Mouse (Mus musculus): ENCODE results near the gene Cep131.

The Cep131 gene

DNA sequence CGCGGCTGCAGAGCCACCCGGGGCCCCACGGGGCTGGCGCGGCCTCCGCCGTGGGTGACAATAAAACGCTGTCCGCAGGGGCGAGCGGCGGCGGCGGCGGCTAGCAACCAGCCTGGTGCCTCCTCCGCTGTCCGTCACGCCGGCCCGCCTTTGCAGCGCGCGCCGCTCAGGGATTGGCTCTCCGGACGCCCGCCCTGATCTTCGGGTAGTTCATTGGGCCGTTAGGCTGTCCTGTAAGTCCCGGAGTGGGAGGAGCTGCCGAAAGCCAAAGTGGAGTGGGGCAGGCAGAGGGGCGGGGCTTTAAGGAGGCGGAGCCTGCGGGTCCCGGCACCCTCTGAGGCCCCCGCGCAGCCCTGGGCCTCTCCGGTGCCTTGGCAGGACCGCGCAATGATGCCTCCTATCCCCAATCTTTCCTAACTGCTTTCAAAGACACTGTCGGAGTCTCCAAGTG, at the start of gene Cep131:
Gene Cep131 (minus strand): TSS at position 126 of the 451 bp plus-strand sequence.
- DNase-seq, result peak; percentile 99

DNA sequence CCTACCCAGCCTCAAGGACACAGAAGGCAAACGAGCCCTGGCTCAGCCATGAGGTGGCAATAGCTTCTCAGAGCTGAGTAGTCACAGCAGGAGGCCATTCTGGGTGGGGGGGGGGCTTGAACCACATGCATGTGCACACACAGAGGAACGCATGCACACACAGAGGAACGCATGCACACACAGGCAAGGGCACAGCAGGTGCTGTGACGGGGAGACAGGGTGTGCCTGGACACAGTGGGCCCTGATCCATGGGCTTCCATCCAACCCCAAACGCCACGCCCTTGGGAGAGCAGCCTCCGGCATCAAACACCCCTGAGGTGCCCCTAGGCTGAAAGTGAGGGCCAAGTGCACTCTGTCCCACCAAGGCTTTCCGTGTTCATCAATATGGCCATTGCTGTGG, 49.6 kb upstream of the Cep131 start:
- DNase-seq, result no peak

DNA sequence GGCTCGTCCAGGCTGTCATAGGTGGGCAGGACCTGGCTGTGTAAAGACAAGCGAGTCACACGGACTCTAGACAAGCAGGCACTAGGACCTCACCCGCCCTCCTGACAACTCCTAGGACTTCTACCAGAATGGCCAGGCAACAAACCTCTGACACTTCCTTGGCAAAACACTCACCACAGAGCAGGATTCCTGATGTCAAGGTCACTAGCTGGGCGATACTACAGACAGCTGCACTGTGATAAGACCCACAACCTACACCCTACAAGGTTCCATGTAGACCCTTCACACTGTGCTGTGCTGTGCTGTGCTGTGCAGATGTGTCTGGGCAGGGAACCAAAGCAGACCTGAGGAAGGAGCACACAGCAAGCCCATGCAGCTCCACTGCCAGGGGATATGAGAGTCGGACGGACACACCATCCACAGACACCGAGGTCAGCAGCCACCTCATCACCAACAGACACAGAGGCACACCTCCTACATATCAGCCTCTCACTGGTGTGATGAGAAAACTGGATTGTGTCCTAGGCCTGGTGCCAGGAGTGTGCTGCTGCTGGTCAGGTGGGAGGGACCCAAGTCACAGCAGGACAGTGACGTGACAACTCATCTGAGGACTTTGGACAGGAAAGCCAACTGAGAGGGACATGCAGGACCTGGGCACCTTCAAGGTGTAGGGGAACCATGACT, 48.4 kb upstream of the Cep131 start:
- no peak for DNase-seq

DNA sequence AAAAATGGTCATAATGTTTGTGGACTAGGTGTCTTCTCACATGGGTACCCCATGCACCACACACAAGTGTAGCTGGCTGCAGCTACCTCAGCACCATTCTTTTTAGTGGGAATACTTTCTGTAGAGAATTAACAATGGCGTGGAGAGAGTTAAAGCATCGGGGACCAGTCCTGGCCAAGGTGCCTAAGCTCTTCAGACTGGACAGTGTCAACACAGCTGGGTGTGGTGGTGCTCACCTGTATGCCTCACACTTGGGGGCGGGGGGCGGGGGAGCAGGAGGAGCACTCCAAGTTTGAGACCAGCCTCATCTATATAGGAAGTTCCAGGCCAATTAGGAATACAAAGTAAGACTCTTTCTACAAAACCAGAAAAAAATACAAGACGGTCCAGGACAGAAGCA, 47.5 kb upstream of the Cep131 start:
- no peak for DNase-seq

DNA sequence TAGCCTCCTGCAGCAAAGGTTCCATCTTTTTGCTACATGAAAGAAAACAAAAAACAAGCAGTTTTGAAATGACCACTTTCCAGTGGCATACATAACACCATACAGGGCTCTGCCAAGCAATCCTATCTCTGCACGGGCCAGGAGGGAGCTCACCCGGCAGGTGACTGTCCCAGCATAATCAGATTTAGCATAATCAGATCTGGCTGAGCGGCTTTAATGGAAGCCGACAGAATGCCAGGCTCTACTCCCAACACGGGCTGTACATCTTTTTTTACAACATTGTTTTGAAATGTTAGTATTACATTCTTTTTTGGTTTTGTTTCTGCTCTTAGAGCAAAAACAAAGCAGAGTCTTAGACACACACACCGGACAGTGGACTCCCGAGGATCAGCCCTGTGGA, 42.7 kb upstream of the Cep131 start:
- DNase-seq, result no peak

DNA sequence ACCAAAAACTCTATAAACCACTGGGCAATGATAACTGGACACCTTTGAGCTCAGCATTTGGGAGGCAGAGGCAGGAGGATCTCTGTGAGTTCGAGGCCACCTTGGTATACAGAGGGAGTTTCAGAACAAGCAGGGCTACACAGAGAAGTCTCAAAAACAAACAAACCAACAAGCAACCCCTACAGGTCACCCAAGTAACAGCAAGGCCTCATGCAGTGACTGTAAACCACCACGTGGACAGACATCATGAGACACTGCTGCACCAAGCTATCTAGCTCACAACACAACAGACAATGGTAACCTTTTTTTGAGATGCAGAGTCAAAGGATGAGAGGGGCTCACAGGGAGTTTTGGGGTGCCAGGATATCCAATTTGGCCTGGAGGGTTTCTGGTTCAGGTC, 40.2 kb upstream of the Cep131 start:
- no peak for DNase-seq

DNA sequence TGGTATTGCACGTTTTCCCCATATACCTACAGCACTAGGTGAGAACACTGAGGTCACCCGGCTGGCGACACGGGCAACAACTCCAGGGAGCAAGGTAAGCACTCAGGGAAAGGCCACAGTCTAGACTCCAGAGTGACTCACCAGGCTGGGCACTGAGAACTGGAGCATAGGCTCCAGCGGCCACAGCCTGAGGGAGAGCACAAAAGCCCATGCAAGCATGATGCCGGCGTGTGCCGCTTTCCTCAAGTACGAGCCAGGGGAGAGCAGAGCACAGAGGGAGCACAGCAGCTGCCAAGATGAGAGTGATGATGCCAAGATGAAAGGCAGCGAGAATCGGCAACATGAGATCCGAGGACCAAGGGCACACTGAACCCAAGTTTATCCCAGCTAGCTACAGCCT, 35.5 kb upstream of the Cep131 start:
- peak; percentile 51 for DNase-seq

DNA sequence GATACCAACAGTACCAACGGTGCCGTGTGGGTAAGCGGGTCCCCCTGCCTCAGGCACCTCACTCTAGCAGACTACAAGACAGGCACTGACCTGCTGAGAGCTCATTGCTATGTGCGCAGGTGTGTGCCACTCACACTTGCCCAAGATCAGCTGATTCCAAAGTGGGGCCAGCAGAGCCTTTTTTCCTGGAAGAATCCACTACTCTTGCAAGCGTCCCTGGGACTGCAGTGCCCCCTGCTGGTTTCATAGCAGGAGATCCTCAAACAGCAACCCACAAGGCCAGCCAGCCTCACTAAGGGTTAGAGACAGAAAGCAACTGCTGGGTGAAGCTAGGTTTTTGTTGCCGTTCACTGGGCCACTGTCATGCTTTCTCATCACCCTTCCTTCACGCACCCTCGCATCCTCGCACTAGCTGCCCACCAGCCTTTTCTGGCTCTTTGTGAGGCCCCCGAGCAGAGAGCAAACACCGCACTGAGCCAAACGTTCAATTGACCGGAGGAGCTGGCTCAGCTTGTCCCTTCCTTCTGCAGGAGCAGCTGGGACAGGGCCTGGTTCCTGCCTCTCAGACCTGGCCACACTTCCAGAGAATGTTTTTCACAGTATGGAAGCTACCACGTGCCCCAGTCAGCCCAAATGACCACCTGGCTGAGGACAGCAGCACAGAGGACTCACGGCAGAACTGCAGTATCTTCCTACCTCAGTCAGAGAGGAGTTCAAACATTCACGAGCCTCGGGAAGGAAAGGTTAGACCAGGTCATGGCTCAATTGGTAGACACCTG, 34.2 kb upstream of the Cep131 start:
- peak; percentile 87 for DNase-seq

DNA sequence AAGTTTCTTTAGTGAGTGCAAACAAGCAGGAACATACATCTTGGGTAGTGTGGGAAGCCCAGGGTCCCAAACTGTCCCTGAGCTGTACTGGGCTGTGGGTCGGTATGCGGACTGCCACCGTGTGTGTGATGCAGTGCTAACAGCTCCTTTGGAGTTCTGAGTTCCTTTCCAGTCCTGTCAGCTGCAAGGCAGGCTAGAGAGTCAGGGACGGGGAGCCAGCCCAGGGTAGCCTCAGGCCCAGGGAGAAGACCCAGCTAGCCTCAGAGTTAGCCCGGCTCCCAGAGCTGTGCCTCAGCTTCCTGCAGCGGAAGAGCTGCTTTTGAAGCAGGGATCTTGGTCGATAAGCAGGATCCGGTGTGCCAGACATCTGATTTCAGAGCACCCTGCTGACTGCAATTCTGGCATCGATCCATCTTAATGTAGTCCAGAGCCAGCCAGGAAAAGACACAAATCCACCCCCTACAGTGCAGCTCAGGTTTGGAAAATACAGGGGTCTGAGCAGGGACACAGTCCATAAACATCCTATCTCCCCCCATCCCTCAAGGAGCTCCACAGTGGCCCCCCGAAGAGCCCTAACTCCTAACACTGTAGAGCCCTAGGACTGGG, 33.4 kb upstream of the Cep131 start:
- DNase-seq, result peak; percentile 59

DNA sequence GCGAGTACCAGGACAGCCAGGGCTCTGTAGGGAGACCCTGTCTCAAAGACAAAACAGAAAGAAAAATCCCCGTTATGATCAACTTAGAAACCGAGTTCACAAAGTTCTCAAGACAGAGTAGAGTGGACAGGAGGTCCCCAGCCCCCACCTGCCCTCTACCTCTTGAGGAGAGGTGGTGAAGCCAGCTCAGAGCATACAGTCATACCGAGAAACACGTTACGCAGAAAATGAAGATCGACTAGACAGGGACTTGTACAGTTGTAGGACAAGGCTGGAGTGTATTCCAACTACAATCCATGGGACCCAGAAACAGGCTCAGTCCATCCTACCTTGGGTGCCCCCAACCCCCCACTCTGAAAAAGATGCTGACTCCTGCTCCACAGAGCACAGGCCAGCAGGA, 32.5 kb upstream of the Cep131 start:
- no peak for DNase-seq

DNA sequence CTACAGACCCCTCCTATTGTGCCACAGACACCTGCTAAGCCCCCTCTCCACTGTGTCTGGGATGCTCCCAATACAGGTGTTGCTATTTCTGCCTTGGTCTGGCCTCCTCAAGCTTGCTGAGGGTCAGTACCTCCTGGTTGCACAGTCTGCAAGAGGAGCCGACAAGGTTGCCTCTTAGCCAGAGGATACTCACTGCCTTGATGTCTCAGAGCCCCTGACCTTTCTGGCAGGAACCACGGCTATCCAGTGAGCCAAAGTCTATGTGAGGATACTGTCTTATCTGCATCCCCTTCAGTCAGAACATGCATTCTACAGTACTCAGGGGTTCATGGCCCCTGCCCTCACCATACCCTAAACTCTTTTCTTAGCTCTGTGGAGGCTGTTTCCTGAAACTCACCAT, 31.0 kb upstream of the Cep131 start:
- no peak for DNase-seq

DNA sequence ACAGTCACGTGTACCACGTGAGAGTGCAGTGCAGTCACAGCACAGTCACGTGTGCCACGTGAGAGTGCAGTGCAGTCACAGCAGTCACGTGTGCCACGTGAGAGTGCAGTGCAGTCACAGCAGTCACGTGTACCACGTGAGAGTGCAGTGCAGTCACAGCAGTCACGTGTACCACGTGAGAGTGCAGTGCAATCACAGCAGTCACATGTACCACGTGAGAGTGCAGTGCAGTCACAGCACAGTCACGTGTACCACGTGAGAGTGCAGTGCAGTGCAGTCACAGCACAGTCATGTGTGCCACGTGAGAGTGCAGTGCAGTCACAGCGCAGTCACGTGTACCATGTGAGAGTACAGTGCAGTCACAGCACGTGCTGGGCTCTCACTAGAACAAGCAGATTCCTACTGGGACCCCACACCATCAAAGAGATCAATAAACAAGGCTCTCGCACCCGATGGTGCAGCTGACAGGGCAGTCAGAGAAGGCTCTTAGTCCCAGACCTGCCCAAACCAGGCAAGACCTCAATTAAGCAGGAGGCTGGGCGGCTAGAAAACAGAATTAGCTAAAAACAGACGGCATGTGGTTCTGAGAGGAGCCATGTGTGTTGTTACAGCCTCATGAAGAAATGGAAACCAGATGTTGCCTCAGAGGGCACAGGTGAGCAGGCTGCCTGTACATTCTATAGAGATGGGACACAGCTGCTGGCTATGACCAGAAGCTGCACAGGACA, 28.0 kb upstream of the Cep131 start:
- DNase-seq, result no peak

DNA sequence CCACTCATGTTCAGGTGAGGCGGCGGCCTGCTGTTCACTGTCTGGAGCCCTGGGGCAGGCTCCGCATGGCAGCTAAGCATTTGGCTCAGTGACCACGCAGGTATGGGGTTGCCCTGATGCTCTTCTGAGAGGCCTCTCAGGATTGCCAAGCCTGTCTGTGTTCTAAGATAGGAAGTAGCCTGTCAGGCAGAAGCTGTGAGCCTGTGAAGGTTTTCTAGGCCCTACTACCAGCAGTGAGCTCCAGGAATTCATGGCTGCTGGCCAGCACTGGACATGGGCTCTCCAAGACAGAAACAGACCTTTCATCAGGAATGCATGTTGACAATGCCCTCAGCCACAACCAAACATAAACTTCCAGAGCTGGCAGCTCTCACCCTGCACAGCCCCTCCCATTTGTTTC, 25.5 kb upstream of the Cep131 start:
- DNase-seq, result peak; percentile 40

DNA sequence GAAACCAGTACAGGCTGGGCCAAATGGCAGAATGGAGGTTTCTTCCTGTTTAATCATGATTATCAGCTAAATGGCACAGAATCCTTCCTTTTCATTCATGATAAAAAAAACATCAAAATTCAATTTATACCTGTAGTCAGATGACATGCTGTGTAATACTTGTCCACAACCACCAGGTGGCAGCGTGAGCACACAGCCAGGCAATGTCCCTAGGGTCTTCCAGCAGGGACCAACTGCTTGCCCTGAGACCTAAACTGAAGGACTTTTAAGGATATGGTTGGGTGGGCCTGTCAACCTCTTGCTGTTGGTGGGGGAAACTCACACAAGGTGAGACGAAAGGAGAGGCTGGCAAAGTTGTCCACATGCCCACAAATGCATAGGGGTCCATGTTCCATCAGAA, 24.4 kb upstream of the Cep131 start:
- DNase-seq, result peak; percentile 55

DNA sequence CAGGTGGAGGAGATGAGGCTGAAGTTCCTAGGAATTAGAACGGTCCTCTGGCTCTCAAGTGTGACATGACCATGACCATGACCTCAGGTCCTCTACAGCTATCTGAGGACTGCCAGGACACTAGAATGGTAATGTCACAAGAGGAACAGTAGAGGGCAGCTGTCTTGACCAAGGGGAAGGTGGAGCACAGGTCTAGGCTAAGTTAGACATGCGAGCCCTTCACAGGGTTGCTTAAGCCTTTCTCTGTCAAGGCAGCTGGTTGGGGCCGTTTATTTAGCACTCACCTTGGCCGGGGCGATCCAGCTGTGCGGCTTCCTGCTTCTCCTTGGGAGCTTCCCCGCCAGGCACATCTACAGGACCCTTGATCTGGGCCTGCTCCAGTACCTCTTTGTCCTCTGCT, 23.9 kb upstream of the Cep131 start:
- no peak for DNase-seq

DNA sequence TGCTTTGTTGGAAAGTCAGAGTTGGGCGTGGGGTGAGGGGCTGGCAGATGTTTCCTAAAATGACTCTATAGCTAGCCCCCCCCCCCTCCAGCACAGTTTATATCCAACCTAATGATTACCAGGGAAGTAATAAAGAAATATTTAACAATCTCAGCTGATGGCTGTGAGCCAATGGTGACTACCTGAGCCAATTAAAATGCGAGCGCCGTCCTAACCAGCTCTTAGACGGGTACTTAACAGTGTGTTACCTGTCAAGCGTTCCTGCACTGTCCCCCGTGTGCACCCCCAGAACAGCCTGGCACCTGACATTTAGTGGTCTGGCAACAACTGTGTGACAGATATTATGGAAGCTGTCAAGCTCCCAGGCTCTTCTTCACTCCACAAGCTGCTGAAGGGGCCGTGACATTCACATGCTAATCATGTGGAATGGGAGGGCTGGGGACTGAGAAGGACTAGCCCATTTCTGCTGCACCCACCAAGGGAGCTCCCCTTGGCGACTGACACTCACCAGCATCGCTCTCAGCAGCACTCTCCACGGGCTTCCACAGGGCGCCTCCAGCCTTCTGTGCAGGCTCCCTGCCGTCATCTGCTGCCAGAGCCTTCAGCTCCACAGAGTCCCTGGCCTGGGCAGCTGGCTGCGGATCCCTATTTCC, 23.1 kb upstream of the Cep131 start:
- no peak for DNase-seq

DNA sequence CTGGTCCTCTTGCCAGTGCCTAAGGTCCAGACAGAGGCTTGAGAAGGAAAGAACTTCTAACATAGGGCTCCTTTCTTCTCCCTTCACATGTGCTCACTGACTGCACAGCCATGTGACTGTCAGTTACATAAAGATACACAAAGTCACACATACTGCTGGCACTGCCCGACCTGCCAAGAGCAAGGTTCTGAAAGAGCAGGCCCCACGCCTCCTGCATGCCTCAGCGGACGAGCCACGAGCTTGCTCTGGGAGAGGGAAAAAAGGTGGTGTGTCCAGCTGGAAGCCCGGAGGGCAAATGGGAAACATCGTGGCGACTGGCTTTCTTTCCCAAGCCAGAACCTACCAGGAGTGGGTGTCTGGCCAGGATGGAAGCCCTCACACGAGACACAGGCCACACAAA, 21.2 kb upstream of the Cep131 start:
- no peak for DNase-seq

DNA sequence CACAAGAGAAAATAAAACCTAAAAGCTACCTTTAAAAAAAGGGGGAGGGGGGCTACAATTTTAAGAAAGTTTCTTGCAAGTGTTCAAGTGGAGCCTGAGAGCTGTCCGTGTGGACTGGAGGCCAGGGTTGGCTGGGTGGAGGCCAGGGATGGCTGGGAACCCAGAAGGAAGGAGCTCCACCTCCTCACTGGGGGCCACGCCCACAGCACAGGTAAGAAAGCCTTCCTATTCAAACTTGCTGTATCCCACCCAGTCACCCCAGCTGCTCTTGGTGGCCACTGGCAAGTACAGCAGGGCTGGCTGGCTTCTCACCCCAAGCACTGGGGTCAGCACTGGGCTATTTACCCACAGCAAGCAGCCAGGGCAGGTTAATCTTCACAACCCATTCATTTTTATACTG, 20.4 kb upstream of the Cep131 start:
- no peak for DNase-seq

DNA sequence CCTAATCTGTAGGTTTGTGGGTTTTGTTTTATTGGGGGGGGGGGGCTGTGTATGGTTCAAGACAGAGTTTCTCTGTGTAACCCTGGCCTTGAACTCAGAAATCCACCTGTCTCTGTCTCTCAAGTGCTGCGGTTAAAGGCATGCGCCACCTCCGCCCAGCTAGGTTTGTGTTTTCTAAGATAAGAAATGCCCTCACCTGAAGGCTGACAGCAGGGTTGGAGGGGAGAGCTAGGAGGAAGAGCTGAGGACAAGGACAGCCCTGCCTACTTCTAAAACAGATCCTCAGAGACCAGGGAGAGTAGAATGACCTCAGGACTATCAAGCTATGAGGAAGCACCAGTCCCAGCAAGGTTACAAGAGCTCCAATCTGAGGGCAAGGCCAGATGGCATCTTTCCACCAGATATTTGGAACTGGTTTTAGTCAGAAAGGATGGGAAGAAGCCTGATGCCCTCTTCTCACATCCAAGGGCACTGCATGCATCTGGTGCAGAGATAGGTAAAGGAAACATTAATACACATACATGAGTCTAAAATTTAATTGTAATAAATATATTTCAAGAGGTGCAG, 16.9 kb upstream of the Cep131 start:
- DNase-seq, result no peak

DNA sequence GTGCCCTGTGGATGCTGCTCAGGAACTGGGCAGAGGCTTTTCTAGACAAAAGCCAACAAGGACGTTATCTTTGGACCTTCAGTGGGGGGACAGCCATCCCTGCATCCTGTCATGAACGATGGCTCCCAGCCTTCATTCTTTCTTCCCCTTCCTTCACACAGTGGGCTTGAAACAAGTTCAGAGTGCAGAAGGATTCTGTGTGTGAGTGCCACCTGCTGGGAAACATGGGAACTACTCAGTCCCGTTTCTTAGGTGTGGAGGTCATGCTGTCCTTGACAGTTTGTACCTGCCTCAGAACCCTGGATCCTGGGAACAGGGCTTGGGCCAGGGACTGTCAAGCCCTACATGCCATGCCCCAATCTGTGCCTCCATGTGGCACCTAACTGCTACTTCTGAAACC, 14.4 kb upstream of the Cep131 start:
- DNase-seq, result peak; percentile 73

DNA sequence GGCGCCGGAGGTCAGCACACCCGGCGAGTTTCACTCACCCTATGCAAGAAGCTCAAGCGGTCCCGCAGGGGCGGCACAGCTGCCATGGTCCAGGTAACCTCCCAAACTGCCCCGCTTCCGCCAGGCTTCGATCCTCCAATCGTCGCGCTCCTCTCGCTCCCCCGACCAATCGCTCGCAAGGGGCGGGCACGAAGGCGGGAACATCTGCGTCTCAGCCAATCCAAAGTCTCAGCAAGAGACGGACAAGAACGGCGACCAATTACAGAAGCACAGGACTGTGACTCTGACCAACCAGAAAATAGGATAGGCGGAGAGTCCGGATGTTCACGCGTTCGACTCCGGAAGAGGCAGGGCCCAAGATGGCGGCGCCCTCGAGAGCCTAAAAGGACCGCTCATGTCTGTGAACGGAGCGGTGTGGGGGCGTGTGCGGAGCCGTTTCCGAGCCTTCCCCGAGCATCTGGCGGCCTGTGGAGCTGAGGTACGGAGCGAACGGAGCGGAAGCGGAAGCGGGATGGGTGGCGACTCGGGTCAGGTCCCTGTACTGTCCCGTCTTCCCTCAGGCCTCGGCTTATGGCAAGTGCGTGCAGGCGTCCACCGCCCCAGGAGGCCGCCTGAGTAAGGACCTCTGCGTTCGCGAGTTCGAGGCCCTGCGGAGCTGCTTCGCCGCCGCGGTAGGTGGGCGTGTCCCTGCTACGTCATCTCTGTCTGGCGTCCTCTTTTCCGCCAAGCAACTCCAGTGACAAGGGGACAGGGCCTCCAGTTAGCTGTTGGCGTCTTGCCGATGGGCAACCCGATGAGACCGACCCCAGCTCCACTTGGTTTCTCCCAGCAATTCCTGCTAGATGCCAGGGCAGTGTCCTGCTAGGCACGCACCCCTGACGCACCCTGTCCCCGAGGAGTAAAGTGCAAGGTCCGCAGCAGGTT, 12.2 kb upstream of the Cep131 start, which contains the start of the genes Tepsin and Ndufaf8:
Gene Tepsin (minus strand): TSS at position 144 of the 924 bp plus-strand sequence.
Gene Ndufaf8 (plus strand): TSS at position 341 of the 924 bp plus-strand sequence.
- DNase-seq, result peak; percentile 99

Data from cerebellum, adult 9-11 months (tissue).